Mouse (Mus musculus) left cerebral cortex, postnatal 36 days (tissue): ENCODE measurements around the gene Prcp. TPM values are rescaled to one million over a fixed set of nuclear protein-coding genes. Genes with fewer than 3 reads are reported as not detected.

Experiments used
- DNase-seq, 2 experiments: peaks; one replicate each; pipeline ENCODE4 v3.0.0; 2021 to 2022; ENCODE audit warnings: low spot score in 2 of 2, mixed read lengths in 1 of 2
- intact Hi-C: fragments of 180-260 bp; cut with DNase I; formaldehyde crosslinking; loops from one replicate; pipeline ENCODE4 v1.15.1; 2025
- total RNA-seq, 2 experiments: library from RNA; stranded (reverse); gene quantifications; 2 replicates each; pipeline ENCODE4 v1.2.3; 2021

Gene Prcp
- total RNA-seq, result 10 to 100 TPM; 10.4 to 12.7 TPM

DNA sequence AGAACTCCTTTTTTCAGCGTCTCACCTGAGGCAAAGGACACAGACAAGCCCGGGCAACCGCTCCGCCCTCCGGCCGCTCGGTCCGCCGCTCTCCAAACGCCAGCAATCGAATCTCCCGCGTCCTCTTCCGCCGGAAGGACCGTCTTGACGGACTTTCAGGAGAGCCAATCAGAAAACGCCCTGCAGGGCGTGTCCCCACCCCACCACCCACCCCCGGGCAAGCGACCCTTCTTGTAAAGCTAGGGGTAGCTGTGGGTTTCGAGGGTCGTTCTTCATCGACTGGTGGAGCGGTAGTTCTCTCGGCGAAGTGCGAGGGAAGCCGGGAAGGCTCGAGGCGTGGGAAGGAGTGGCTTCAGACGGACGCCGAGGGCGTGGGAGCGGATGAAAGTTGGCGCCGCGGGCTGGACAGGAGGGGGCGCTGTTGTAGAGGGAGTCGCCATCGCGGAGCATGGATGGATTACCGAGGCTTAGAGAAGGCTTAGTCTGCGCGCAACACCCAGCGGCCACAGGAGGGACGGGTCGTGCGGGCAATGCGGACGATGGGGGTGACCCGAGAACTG lies at the start of gene Prcp, which contains the start of gene Ddias:
TSS of gene Prcp (plus strand) at position 355 of the 560 bp plus-strand sequence.
TSS of gene Ddias (minus strand) at position 132 of the 560 bp plus-strand sequence.
- intact Hi-C loops, result loop anchor here (2.0 to 5.0 kb wide), 5 partner anchors 25 to 237 kb away; partner anchors contain the start of genes Ankrd42 and Pcf11
- DNase-seq, result peak; percentile 91 to 93

DNA sequence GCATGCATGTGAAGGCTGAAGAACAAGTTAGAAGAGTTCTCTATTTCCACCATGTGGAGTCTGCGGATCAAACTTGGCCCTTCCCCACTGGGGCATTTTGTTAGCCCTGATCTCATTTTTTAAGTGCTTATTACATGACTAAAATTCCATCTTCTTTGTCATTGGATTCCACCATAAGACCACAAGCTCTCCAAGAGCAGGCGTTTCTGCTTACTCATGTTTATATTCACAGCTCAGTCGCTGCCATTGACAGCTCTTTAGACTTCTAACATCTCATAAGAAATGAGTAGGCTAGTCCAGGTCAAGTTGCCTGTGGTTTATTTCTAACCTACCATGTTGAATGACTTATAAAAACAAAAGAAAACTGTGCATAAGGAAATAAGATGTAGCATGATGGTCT lies 48.0 kb upstream of the Prcp start:
- intact Hi-C loops, result no loop called here
- DNase-seq, result no peak

DNA sequence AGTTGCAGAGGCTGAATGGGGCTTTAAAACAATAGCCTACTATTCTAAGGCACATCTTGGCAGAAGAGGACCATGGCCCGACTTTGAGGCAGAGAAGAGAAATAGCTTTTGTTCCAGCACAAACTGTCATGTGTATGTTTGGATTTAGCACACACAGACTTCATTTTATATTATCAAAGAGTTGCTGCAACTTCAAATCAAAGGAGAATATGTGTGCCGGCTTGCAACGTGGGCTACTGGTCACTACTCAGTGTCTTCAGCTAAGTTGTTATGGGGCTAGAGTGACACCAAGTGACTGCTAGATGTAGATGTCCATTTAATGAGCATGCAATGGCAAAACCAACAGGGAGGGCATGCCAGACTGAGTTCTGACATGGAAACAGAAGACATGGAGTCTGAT lies 46.3 kb upstream of the Prcp start:
- intact Hi-C loops, result no loop called here
- DNase-seq, result no peak

GRCm38 (mm10) chr7:92832395-92832794 lies 41.9 kb upstream of the Prcp start:
- intact Hi-C loops, result loop anchor here (10.0 kb wide), 1 partner anchor 198 kb away; the partner anchor contains the start of gene Ankrd42

GRCm38 (mm10) chr7:92834391-92834790 lies 39.9 kb upstream of the Prcp start:
- no peak for DNase-seq
- intact Hi-C loops, result loop anchor here (10.0 kb wide), 1 partner anchor 200 kb away; the partner anchor contains the start of gene Ankrd42

More at GRCm38 (mm10) chr7:92832395-92832794, 41.9 kb upstream of the Prcp start:
- DNase-seq, result no peak

DNA sequence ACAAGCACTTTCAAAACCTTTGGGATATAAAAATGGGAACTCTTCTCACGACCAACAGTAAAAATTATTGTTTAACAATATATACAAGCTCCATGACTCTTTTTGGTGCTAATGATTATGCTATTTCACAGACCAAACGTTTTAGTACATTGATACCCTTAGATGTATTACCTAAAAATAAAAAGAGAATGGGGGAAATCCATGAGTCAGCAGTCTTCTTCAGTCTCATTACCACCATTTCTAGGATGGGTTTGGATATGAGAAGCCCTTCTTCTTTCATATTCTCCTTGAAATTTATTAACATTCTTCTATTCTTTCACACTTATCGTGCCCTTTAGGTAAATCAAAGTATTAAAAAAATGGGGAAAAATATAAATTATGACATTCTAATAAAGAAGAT lies 37.8 kb upstream of the Prcp start:
- DNase-seq, result no peak
- intact Hi-C loops, result loop anchor here (5.0 to 10.0 kb wide), 2 partner anchors 94 to 202 kb away; partner anchors contain the start of genes Ankrd42 and Rab30

- intact Hi-C loops, result loop anchor here (5.0 to 10.0 kb wide), 2 partner anchors 95 to 202 kb away; partner anchors contain the start of genes Ankrd42 and Rab30
- no peak for DNase-seq
Observed at GRCm38 (mm10) chr7:92837226-92837625, 37.0 kb upstream of the Prcp start.

DNA sequence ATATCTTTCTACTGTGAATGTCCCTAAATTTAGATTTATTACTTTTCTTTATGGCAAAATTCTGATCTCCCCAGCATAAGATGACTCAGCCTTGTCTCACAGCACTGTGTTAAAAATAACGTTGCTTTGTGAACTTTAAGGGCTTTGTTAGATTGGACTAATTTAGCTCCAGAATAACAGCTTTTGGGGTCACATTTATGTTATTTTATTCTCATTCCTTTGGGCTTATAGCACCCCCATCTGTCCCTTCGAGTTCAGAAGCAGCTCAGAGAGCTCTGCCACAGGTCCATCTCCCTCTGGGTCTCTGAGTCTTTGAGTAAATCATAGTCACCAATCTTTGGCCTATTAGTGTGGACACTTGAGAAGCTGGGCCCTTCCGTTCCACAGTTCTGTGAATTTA lies 36.4 kb upstream of the Prcp start:
- no peak for DNase-seq
- intact Hi-C loops, result loop anchor here (5.0 to 10.0 kb wide), 2 partner anchors 96 to 203 kb away; partner anchors contain the start of genes Ankrd42 and Rab30

DNA sequence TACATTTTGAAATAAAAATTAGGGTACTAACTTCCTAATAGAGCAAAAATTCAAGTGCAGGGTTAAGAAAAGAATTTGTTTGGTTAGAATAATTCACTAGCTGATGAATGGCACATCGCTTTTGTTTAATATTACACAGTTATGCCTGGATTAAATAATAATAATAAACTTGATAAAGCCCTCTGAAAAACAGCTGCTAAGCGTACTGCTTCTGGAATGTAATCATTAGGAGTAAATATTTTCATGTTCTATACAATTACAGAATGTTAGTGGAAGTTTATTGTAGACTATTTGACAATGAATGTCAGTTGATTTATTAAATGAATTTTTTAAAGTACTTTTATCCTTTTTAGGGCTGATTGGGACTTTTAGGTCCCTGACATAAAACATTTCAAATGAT lies 32.0 kb upstream of the Prcp start:
- intact Hi-C loops, result no loop called here
- no peak for DNase-seq

- intact Hi-C loops, result no loop called here
- no peak for DNase-seq
Observed at GRCm38 (mm10) chr7:92848246-92848645, 26.0 kb upstream of the Prcp start.

DNA sequence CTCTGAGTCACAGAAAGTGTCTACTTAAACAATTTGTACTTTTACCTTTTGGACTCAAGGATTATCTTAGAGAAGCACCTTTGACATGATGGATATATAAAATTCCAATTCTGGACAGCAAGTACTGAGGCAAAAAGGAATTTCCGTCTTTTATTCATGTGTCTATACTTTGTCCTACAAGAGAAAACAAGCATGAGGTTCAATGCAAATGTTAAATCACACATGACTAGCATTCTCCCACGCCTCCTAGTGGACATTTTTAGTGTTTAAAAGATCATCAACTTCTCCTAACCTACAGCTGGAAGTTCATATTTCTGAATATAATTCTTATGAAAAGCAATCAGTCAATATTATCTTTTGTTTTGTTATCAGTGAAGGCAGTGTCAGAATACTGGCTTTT lies 7.7 kb upstream of the Prcp start:
- intact Hi-C loops, result loop anchor here (5.0 kb wide), 2 partner anchors 124 to 304 kb away; partner anchors contain the start of genes Ccdc90b and Rab30
- DNase-seq, result no peak

- no peak for DNase-seq
- intact Hi-C loops, result loop anchor here (5.0 kb wide), 3 partner anchors 97 to 233 kb away; partner anchors contain the start of genes Ankrd42 and Pcf11
Observed at GRCm38 (mm10) chr7:92870161-92870560, 4.1 kb upstream of the Prcp start.

DNA sequence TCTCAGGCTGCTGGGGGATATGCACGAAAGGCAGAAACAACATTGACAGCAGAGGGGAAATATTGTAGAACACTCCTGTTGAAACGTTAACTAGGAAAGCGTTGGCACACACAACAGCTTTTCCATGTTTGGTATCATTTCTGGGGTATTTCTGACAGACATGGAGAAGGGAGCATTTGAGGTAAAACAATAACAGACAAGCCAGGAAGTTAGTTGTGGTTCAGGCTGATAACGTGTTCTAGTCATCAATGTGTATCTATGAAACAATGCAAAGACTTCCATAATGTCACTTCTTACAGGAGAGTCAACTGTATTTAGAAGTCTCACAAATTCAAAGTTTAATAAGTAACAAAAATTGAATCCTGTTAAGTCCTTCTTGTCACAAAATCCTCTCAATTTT lies 2.7 kb upstream of the Prcp start:
- intact Hi-C loops, result loop anchor here (5.0 kb wide), 3 partner anchors 96 to 234 kb away; partner anchors contain the start of genes Ankrd42 and Pcf11
- DNase-seq, result no peak

DNA sequence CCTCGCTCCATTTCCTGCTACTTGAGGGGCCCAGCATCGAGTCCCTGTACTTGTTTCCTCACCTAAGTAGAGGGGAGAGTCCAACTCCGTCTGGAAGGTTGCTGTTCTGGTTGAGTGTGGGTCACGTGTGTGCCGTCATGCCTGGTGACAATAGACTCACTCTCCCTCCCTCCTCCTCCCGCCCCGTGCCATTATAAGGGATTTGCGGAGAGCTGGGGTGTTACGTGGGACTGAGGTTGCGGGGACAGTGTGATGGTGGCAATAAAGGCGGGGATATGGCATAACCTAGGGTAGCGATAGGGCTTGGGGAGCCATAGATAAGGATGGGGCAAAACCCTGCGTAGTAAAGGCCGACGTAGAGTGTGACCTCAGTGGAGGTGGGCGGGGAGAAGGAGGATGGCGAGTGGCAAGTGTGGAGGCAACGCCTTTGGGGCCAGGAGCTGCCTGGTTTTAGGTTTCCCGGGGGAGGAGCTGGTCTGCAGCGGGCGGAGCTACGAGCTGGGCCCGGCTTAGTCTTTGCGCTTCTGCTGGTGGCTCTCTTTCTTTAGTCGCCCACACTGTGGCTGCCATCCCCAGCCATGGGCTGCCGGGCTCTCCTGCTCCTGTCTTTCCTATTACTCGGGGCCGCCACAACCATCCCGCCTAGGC lies 615 bp downstream of the Prcp start:
- peak; percentile 87 to 91 for DNase-seq
- intact Hi-C loops, result loop anchor here (2.0 to 5.0 kb wide), 5 partner anchors 24 to 238 kb away; partner anchors contain the start of genes Ankrd42 and Pcf11

GRCm38 (mm10) chr7:92876066-92876465 lies 1.8 kb downstream of the Prcp start:
- DNase-seq, result no peak
- intact Hi-C loops, result no loop called here

DNA sequence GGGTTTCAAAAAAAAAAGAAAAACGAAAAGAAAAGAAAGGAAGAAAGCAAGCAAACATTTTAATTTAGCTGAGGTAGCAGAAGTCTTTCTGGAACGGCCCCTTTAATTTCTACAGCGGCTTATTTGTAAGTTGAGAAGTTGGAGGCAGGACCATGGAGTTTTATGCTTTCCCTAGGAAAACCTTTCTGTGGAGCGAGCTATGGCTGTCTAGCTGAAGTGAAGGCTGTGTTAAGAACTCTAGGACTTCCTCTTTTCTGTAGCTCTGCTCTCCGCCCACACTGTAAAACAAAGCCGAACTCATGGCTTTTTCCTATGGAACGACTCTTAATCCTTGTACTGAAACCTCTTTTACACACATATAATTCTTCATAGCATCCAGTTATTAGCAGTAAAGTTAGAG lies 2.3 kb downstream of the Prcp start:
- intact Hi-C loops, result no loop called here

GRCm38 (mm10) chr7:92878575-92879285 lies 4.5 kb downstream of the Prcp start:
- intact Hi-C loops, result no loop called here

More for the DNA sequence above, 2.3 kb downstream of the Prcp start:
- DNase-seq, result no peak

GRCm38 (mm10) chr7:92883850-92884716 lies 9.8 kb downstream of the Prcp start:
- no peak for DNase-seq
- intact Hi-C loops, result no loop called here

More at GRCm38 (mm10) chr7:92878575-92879285, 4.5 kb downstream of the Prcp start:
- peak in 1 of 2 experiments; percentile 7 for DNase-seq
